Mouse (Mus musculus) lung, postnatal 0 days (tissue): ENCODE measurements around the gene Nos1.

Experiments
- CTCF ChIP-seq: IDR thresholded peaks from 2 replicates; pipeline ENCODE4 v1.5.1; 2016; ENCODE audit warnings: antibody characterized with exemption, mild to moderate bottlenecking
- EP300 ChIP-seq: IDR thresholded peaks from 2 replicates; pipeline ENCODE4 v1.6.1; 2016; ENCODE audit warnings: antibody characterized with exemption, mild to moderate bottlenecking, control low read depth

DNA sequence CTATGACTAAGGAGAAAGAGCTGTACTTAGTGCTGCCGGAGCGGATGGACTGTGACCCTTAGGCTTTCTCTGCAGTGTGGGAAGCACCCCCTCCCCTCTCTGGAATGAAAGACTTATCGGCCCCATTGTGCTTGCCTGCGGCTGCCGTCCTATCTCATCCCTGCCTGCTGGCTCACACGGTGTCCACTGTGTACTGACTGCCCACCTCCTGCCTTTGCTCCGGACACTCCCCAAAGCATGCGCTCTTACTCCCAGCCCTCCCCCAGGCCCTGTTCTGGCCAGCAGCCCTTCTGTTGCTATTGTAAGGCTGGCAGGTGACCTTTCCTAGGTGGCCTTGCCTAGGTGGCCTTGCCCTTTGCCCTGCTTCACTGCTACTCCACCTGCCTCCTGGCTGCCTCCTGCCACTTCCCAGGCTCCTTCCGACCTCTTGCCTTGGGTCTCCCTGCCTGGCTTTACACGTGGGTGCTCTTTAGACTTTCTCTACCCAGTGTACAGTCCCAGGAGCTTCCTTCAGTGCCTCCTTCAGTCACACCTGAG lies 216.7 kb downstream of the Nos1 start:
- no peak for TF ChIP-seq CTCF
- no peak for TF ChIP-seq EP300
